Mouse (Mus musculus) C2C12 (cell line): ENCODE measurements around the gene Tinagl1.

ENCODE experiments used
- CTCF ChIP-seq: IDR thresholded peaks from one replicate; pipeline ENCODE4 v1.5.1; 2011; ENCODE audit not compliant: control insufficient read depth, insufficient read depth, insufficient read length
- MAX ChIP-seq: IDR thresholded peaks from one replicate; pipeline ENCODE4 v1.6.1; 2011; ENCODE audit warnings: mild to moderate bottlenecking, control low read depth
- USF1 ChIP-seq: IDR thresholded peaks from one replicate; pipeline ENCODE4 v1.6.1; 2011; ENCODE audit warnings: low read depth, mild to moderate bottlenecking, control low read depth, moderate library complexity

GRCm38 (mm10) chr4:130215392-130215791 is 40.5 kb upstream of the Tinagl1 start:
- TF ChIP-seq CTCF (no peak), MAX (no peak), USF1 (no peak)
